8 mouse cellular contexts compared by ENCODE assay signal in genomic region chr13:46273453-46274110, GRCm38 (mm10). TPM values are rescaled to one million over a fixed set of nuclear protein-coding genes. Genes with fewer than 3 reads are reported as not detected.
DNase-seq lines count a peak whose midpoint lies in the region; ATAC-seq and TF ChIP-seq lines count a peak whose summit lies in the region.

Gene Stmnd1, plus strand, starts transcription at chr13:46273721.

- H3K9me3 ChIP-seq in lung, postnatal 0 days (ENCODE audit: low read length): no peaks in the 10 kb centered on the region

- TF ChIP-seq CTCF in lung, postnatal 0 days (IDR thresholded peaks at IDR 0.05): no peak

- TF ChIP-seq EP300 in lung, postnatal 0 days (IDR thresholded peaks at IDR 0.05): no peak

- H3K4me2 ChIP-seq in lung, postnatal 0 days (replicated peaks; ENCODE audit: low read depth, low read length): peak within 1 kb of the TSS; percentile 23
- H3K4me2 ChIP-seq in myocyte (ENCODE audit: low read depth): peak within 1 kb of the TSS; percentile 54

- H3K4me3 ChIP-seq in lung, postnatal 0 days (ENCODE audit: low read depth, low read length): no peak within 1 kb of the TSS
- no peak within 1 kb of the TSS for H3K4me3 ChIP-seq in myocyte

- H3ac ChIP-seq in myocyte (ENCODE audit: control insufficient read depth, insufficient read length): no peak within 1 kb of the TSS

- H3K79me2 ChIP-seq in myocyte (ENCODE audit: control insufficient read depth, insufficient read depth): no peaks in the 10 kb centered on the region

- intact Hi-C loops in left cerebral cortex, postnatal 36 days (cut with DNase I): no loop called here

- peak; percentile 57 for DNase-seq in lung, postnatal 0 days (ENCODE audit: low spot score)
- no peak for DNase-seq in lung, postnatal 14 days
- peak; percentile 19 for DNase-seq in heart, adult 8-10 months (ENCODE audit: low spot score)
- peak; percentile 38 for DNase-seq in kidney, postnatal 10 days
- no peak for DNase-seq in thymus, postnatal 36 days
- DNase-seq in left cerebral cortex, postnatal 36 days (ENCODE audit: low spot score in 2 of 2): no peak
- DNase-seq in left cerebral cortex, adult 8-10 months (ENCODE audit: low spot score in 2 of 2): no peak

- peak; percentile 65 for ATAC-seq in lung, postnatal 0 days

- peak within 1 kb of the TSS; percentile 20; the same call in 1 of the 2 replicates for H3K27ac ChIP-seq in lung, postnatal 0 days (ENCODE audit: low read length)

- H3K27me3 ChIP-seq in lung, postnatal 0 days (replicated peaks; ENCODE audit: insufficient read depth, low read length): no peaks in the 10 kb centered on the region
- H3K27me3 ChIP-seq in myocyte (ENCODE audit: control insufficient read depth, insufficient read depth, insufficient read length): no peaks in the 10 kb centered on the region

- no peak for TF ChIP-seq POLR2A in myocyte (IDR thresholded peaks at IDR 0.05; ENCODE audit: insufficient read length, low read depth)

- H3K36me3 ChIP-seq in lung, postnatal 0 days (ENCODE audit: insufficient read depth, low read length): no peaks in the 10 kb centered on the region
- no peaks in the 10 kb centered on the region for H3K36me3 ChIP-seq in myocyte (ENCODE audit: control insufficient read depth, insufficient read depth)

- no peak within 1 kb of the TSS for H3K9ac ChIP-seq in lung, postnatal 0 days (replicated peaks; ENCODE audit: low read depth)

- WGBS in lung, postnatal 0 days: 23% methylated on average over 8 of the region's 8 CpGs

- peaks cover 3% of the 10 kb centered on the region; the same call in 1 of the 2 replicates for H3K4me1 ChIP-seq in lung, postnatal 0 days (ENCODE audit: insufficient read depth, low read depth, low read length)

TF ChIP-seq in myocyte, 11 proteins besides CTCF, POLR2A, EP300 and RAD21:
- TF ChIP-seq REST (IDR thresholded peaks at IDR 0.05; ENCODE audit: insufficient read depth, insufficient read length): no peak
- TF ChIP-seq POLR2AphosphoS2 (IDR thresholded peaks at IDR 0.05; ENCODE audit: insufficient read length, low read depth): no peak
- TF ChIP-seq MYOG (IDR thresholded peaks at IDR 0.05; ENCODE audit: control insufficient read depth in 1 of 3, insufficient read depth in 1 of 3, insufficient read length in 2 of 3, low read depth in 2 of 3): no peak
- TF ChIP-seq CEBPB (IDR thresholded peaks at IDR 0.05; ENCODE audit: insufficient read depth, poor library complexity, severe bottlenecking): no peak
- TF ChIP-seq E2F4 (IDR thresholded peaks at IDR 0.05; ENCODE audit: insufficient read depth): no peak
- no peak for TF ChIP-seq MYOD1 (IDR thresholded peaks at IDR 0.05; ENCODE audit: control insufficient read depth in 1 of 3, insufficient read length in 2 of 3, low read depth in 2 of 3)
- TF ChIP-seq MAX (IDR thresholded peaks at IDR 0.05; ENCODE audit: low read depth): no peak
- no peak for TF ChIP-seq TCF12 (IDR thresholded peaks at IDR 0.05; ENCODE audit: insufficient read depth, poor library complexity, severe bottlenecking)
- no peak for TF ChIP-seq USF1 (IDR thresholded peaks at IDR 0.05; ENCODE audit: low read depth)
- TF ChIP-seq TCF3 (IDR thresholded peaks at IDR 0.05; ENCODE audit: insufficient read length, low read depth): no peak
- TF ChIP-seq SRF (IDR thresholded peaks at IDR 0.05; ENCODE audit: control insufficient read depth, insufficient read length, low read depth): no peak
TF ChIP-seq in myocyte: peak in this region for 0.

RNA-seq across cellular contexts. Expression of gene Stmnd1, which starts in this region (rescaled TPM):
- polyA plus RNA-seq in lung, postnatal 0 days (2015; fragmentation: Nextera tagmentation; extraction: Ambion mirVana): 4.2 and 6.0 TPM in 2 replicates
- under 1 TPM; 0.19 to 0.66 (median 0.22) TPM for total RNA-seq in heart, adult 8-10 months (2022)
- 0.24 TPM for polyA plus RNA-seq in myocyte (2012; fragmentation: generic; extraction: Trizol)
- total RNA-seq in left cerebral cortex, postnatal 36 days (2021): not detected
- not detected for total RNA-seq in left cerebral cortex, adult 8-10 months (2022)

Comparison
In these comparisons a context has a peak if more than half of its experiments do, and no peak if none do; other contexts are left out.
1. DNase-seq: peak in lung, postnatal 0 days (single experiment) and kidney, postnatal 10 days (single experiment); none in lung, postnatal 14 days (single experiment), thymus, postnatal 36 days (0 of 2), left cerebral cortex, postnatal 36 days (0 of 2) and left cerebral cortex, adult 8-10 months (0 of 2).
2. Peak in DNase-seq in heart, adult 8-10 months; RNA of the gene not detected or under 1 TPM.